Mouse (Mus musculus): ENCODE data around the gene Usp46.

Gene Usp46

GRCm38 (mm10) chr5:74068714-74069321, 587 bp upstream of the Usp46 start:
- DNase-seq (ENCODE audit: low spot score): peak; percentile 20

- no peak for DNase-seq (ENCODE audit: low spot score)
Measured at GRCm38 (mm10) chr5:74067346-74067745, 885 bp downstream of the Usp46 start.

GRCm38 (mm10) chr5:74066416-74067115, 1.7 kb downstream of the Usp46 start:
- no peak for DNase-seq (ENCODE audit: low spot score)

GRCm38 (mm10) chr5:74065565-74066275, 2.5 kb downstream of the Usp46 start:
- no peak for DNase-seq (ENCODE audit: low spot score)

GRCm38 (mm10) chr5:74064844-74065243, 3.4 kb downstream of the Usp46 start:
- no peak for DNase-seq (ENCODE audit: low spot score)

- no peak for DNase-seq (ENCODE audit: low spot score)
Measured at GRCm38 (mm10) chr5:74063226-74063747, 4.9 kb downstream of the Usp46 start.

GRCm38 (mm10) chr5:74062266-74062665, 6.0 kb downstream of the Usp46 start:
- no peak for DNase-seq (ENCODE audit: low spot score)

GRCm38 (mm10) chr5:74061408-74062047, 6.7 kb downstream of the Usp46 start:
- DNase-seq (ENCODE audit: low spot score): no peak

- no peak for DNase-seq (ENCODE audit: low spot score)
Measured at GRCm38 (mm10) chr5:74052171-74052909, 15.9 kb downstream of the Usp46 start.

- DNase-seq (ENCODE audit: low spot score): no peak
Measured at GRCm38 (mm10) chr5:74051394-74052170, 16.6 kb downstream of the Usp46 start.

- no peak for DNase-seq (ENCODE audit: low spot score)
Measured at GRCm38 (mm10) chr5:74050903-74051302, 17.3 kb downstream of the Usp46 start.

GRCm38 (mm10) chr5:74048846-74049495, 19.3 kb downstream of the Usp46 start:
- DNase-seq (ENCODE audit: low spot score): no peak

- no peak for DNase-seq (ENCODE audit: low spot score)
Measured at GRCm38 (mm10) chr5:74044591-74044990, 23.6 kb downstream of the Usp46 start.

GRCm38 (mm10) chr5:74042796-74043340, 25.4 kb downstream of the Usp46 start:
- DNase-seq (ENCODE audit: low spot score): no peak

- DNase-seq (ENCODE audit: low spot score): no peak
Measured at GRCm38 (mm10) chr5:74040541-74040940, 27.7 kb downstream of the Usp46 start.

GRCm38 (mm10) chr5:74035454-74035853, 32.8 kb downstream of the Usp46 start:
- DNase-seq (ENCODE audit: low spot score): no peak

GRCm38 (mm10) chr5:74034177-74034576, 34.1 kb downstream of the Usp46 start:
- no peak for DNase-seq (ENCODE audit: low spot score)

- no peak for DNase-seq (ENCODE audit: low spot score)
Measured at GRCm38 (mm10) chr5:74029787-74030186, 38.4 kb downstream of the Usp46 start.

GRCm38 (mm10) chr5:74028691-74029479, 39.3 kb downstream of the Usp46 start:
- no peak for DNase-seq (ENCODE audit: low spot score)

All from T-cell, adult 2 months (primary cell).